Mouse (Mus musculus): ENCODE measurements around the gene Chl1. TPM values are rescaled to one million over a fixed set of nuclear protein-coding genes. Genes with fewer than 3 reads are reported as not detected.

Chl1 gene
- polyA plus RNA-seq, 1 experiment from 2014 or later: 97.9 TPM

- no peak for ATAC-seq (ENCODE audit: low FRiP score)
- H3K27ac ChIP-seq (replicated peaks): no peak overlapping the region
- H3K4me2 ChIP-seq: no peak overlapping the region
Observed at GRCm38 (mm10) chr6:103546314-103546713, 35.9 kb downstream of the Chl1 start.

DNA sequence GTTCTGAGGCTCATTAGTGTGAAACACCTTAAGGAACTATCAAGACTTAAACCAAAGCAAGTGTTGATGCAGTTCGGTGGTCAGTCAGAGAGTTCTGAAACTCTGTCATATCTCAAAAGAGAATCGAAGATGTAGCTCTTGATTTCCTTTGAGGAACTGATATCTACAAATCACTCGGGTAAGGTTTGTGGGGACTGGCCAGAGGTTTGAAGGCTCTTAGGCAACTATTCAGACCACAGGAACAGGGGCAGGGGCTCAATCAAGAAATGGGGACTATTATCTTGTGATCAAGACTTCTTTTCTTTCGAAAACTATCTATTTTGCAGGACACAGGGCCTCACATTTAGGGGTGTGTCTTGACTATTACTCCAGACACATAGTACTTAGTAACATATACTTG is 39.5 kb downstream of the Chl1 start:
- Histone ChIP-seq H3K4me2 (no peak overlapping the region), H3K9me3 (replicated peaks) (no peaks in the 10 kb centered on the region), H3K9ac (replicated peaks) (no peak overlapping the region), H3K36me3 (no peaks in the 10 kb centered on the region), H3K4me1 (no peaks in the 10 kb centered on the region), H3K27ac (replicated peaks) (no peak overlapping the region), H3K4me3 (replicated peaks) (no peak overlapping the region), H3K27me3 (replicated peaks) (no peaks in the 10 kb centered on the region)
- 89% methylated on average over 4 of the region's 4 CpGs for WGBS
- ATAC-seq (ENCODE audit: low FRiP score): no peak

More at GRCm38 (mm10) chr6:103546314-103546713, 35.9 kb downstream of the Chl1 start:
- Histone ChIP-seq H3K4me3 (replicated peaks) (no peak overlapping the region), H3K36me3 (no peaks in the 10 kb centered on the region), H3K27me3 (replicated peaks) (no peaks in the 10 kb centered on the region), H3K4me1 (no peaks in the 10 kb centered on the region), H3K9ac (replicated peaks) (no peak overlapping the region), H3K9me3 (replicated peaks) (no peaks in the 10 kb centered on the region)
- 60% methylated on average over 3 of the region's 3 CpGs for WGBS

DNA sequence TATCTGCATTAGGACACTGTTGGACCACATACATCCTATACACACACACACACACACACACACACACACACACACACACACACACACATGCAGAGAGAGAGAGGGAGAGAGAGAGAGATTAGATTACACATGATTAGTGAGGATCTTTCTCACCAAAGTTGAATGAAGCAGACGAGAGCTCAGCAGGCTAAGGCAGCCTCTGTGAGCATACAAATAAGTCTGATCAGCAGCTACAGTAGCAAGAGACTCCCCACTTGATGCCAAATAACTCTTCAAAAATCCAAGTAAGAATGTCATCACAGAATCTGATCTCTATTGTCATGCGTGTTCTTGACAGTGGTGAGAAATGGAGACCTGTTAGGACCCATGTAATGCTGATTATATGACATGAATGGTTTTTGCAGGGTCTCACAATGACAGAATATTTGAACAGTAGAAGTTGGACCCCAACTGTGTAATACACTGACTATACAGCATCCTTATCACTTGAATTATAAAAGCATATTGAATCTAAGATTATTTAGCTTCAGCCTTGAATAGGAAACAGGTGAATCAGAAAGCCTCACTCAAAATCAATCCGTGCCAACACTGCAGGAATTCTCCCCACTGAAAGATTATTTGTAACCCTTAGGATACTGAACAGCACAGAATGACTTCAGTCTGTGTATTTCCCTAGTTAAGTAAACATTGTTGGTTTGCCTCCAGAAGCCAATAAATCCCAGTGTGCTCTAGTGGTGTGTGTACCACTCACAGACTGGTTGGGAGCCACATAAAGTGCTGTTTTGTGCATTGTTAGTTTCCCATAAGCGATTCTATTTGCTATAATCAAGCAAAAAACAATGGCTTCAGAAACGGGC is 47.9 kb downstream of the Chl1 start:
- H3K9me3 ChIP-seq (replicated peaks): no peaks in the 10 kb centered on the region
- H3K9ac ChIP-seq (replicated peaks): no peak overlapping the region
- peak overlapping the region; percentile 34 for H3K4me2 ChIP-seq
- 26% methylated on average over 5 of the region's 5 CpGs for WGBS
- no peaks in the 10 kb centered on the region for H3K27me3 ChIP-seq (replicated peaks)
- H3K4me3 ChIP-seq (replicated peaks): no peak overlapping the region
- peak overlapping the region; percentile 73 for H3K27ac ChIP-seq (replicated peaks)
- ATAC-seq (ENCODE audit: low FRiP score): peak; percentile 76
- H3K36me3 ChIP-seq: no peaks in the 10 kb centered on the region
- H3K4me1 ChIP-seq: peaks cover 30% of the 10 kb centered on the region

DNA sequence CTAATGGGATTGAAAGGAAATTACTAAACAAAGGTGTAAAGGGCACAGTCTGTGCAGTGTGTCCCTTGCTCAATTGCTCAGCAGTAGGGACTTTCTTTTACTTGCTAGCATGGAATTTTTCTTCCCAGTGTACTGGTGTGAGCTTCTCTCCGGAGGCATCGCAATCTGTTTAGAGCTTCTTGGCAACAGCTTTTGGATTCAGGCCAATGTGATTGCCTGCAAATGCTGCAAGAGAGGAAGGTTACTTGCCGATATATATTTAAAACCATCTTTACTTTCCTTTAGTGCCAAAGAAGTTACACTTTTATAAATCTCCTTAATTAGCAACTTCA is 48.5 kb downstream of the Chl1 start:
- Histone ChIP-seq H3K27ac (replicated peaks) (peak overlapping the region; percentile 73), H3K9me3 (replicated peaks) (no peaks in the 10 kb centered on the region), H3K4me1 (peaks cover 34% of the 10 kb centered on the region), H3K36me3 (no peaks in the 10 kb centered on the region), H3K27me3 (replicated peaks) (no peaks in the 10 kb centered on the region), H3K4me3 (replicated peaks) (no peak overlapping the region), H3K4me2 (peak overlapping the region; percentile 34), H3K9ac (replicated peaks) (no peak overlapping the region)
- ATAC-seq (ENCODE audit: low FRiP score): peak; percentile 83
- 16% methylated on average over 3 of the region's 3 CpGs for WGBS

- peaks cover 34% of the 10 kb centered on the region for H3K4me1 ChIP-seq
- no peak; the same call in 1 of the 2 replicates for ATAC-seq (ENCODE audit: low FRiP score)
- no peak overlapping the region for H3K4me3 ChIP-seq (replicated peaks)
- 30% methylated on average over 2 of the region's 2 CpGs for WGBS
- peak overlapping the region; percentile 34 for H3K4me2 ChIP-seq
- no peaks in the 10 kb centered on the region for H3K27me3 ChIP-seq (replicated peaks)
- H3K27ac ChIP-seq (replicated peaks): no peak overlapping the region; the same call in 1 of the 2 replicates
- no peaks in the 10 kb centered on the region for H3K36me3 ChIP-seq
- no peaks in the 10 kb centered on the region for H3K9me3 ChIP-seq (replicated peaks)
- no peak overlapping the region for H3K9ac ChIP-seq (replicated peaks)
Observed at GRCm38 (mm10) chr6:103559344-103559743, 49.0 kb downstream of the Chl1 start.

GRCm38 (mm10) chr6:103564811-103565210 is 54.4 kb downstream of the Chl1 start:
- H3K27me3 ChIP-seq (replicated peaks): no peaks in the 10 kb centered on the region
- H3K36me3 ChIP-seq: no peaks in the 10 kb centered on the region
- no peak for ATAC-seq (ENCODE audit: low FRiP score)
- H3K27ac ChIP-seq (replicated peaks): no peak overlapping the region
- no peaks in the 10 kb centered on the region for H3K9me3 ChIP-seq (replicated peaks)
- whole genome bisulfite sequencing: 35% methylated on average over 6 of the region's 6 CpGs
- H3K4me1 ChIP-seq: peaks cover 20% of the 10 kb centered on the region
- H3K9ac ChIP-seq (replicated peaks): no peak overlapping the region
- no peak overlapping the region for H3K4me3 ChIP-seq (replicated peaks)
- H3K4me2 ChIP-seq: no peak overlapping the region

DNA sequence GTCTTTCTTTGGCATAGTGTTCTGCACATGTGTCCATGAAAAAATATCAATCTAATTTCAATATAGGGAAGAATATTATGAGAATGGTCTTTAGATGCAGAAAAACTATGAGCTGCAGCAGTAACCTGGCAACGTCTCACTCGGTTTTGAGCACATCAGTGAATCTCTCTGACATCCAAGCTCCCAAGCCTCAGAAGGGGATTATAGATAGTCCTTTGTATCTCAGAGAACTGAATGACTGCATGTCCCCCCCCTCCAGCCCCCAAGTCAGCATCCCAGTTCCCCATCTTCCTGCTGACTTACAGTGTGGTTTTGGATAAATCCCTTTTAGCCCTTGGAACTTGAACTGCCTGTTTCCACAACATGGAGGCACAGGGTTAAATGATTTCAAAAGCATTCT is 56.9 kb downstream of the Chl1 start:
- Histone ChIP-seq H3K4me2 (no peak overlapping the region), H3K36me3 (no peaks in the 10 kb centered on the region), H3K27ac (replicated peaks) (peak overlapping the region; percentile 38; the same call in 1 of the 2 replicates), H3K9me3 (replicated peaks) (no peaks in the 10 kb centered on the region), H3K4me3 (replicated peaks) (no peak overlapping the region), H3K27me3 (replicated peaks) (no peaks in the 10 kb centered on the region), H3K4me1 (peaks cover 20% of the 10 kb centered on the region), H3K9ac (replicated peaks) (no peak overlapping the region)
- no peak for ATAC-seq (ENCODE audit: low FRiP score)
- 16% methylated on average over 2 of the region's 2 CpGs for WGBS

DNA sequence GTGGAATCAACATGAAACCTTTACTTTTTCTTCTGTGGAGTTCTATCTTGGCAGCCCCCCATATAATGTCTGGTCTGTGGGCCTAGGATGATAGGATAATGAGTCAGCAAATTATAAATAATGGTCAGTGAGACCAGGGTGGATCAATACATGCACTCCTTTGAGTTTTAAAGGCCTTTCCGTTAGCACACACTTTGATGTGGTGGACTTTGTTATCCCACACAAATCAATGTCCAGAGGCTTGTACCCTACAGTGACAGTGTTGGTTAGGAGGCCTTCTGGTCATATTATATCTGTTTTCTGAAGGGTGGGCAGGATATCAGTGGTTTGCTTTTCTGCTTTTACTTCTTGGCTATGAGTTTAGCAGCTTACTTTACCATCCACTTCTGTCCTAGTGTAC is 62.3 kb downstream of the Chl1 start:
- H3K27me3 ChIP-seq (replicated peaks): no peaks in the 10 kb centered on the region
- no peak overlapping the region for H3K27ac ChIP-seq (replicated peaks)
- H3K36me3 ChIP-seq: no peaks in the 10 kb centered on the region
- H3K4me3 ChIP-seq (replicated peaks): no peak overlapping the region
- ATAC-seq (ENCODE audit: low FRiP score): no peak
- H3K9ac ChIP-seq (replicated peaks): no peak overlapping the region
- H3K4me1 ChIP-seq: no peaks in the 10 kb centered on the region
- H3K4me2 ChIP-seq: no peak overlapping the region
- H3K9me3 ChIP-seq (replicated peaks): no peaks in the 10 kb centered on the region
- 85% methylated on average over 1 of the region's 1 CpGs for WGBS

DNA sequence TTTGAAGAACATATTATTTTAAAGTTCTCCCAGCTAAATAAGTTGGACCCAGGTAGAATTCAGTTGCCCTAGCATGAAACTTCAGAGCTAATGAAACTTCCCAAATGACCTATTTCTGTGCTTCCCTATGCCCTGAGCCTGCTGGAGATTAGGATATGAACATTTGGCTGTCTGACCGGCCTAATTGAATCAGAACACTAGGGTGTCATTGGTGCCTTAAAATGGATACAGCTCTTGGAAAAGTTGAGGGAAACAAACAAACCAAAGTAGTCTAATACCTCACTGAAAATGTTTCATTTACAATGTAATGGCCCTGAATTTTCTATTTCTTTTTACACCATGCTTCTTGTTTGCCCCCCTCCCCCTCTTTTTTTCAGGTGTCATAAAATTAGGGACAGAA is 73.8 kb downstream of the Chl1 start:
- H3K27ac ChIP-seq (replicated peaks): no peak overlapping the region
- no peak overlapping the region for H3K4me2 ChIP-seq
- H3K36me3 ChIP-seq: no peaks in the 10 kb centered on the region
- no peaks in the 10 kb centered on the region for H3K27me3 ChIP-seq (replicated peaks)
- no peak for ATAC-seq (ENCODE audit: low FRiP score)
- 78% methylated on average over 1 of the region's 1 CpGs for WGBS
- H3K4me3 ChIP-seq (replicated peaks): no peak overlapping the region
- H3K9ac ChIP-seq (replicated peaks): no peak overlapping the region
- H3K9me3 ChIP-seq (replicated peaks): no peaks in the 10 kb centered on the region
- H3K4me1 ChIP-seq: no peaks in the 10 kb centered on the region

DNA sequence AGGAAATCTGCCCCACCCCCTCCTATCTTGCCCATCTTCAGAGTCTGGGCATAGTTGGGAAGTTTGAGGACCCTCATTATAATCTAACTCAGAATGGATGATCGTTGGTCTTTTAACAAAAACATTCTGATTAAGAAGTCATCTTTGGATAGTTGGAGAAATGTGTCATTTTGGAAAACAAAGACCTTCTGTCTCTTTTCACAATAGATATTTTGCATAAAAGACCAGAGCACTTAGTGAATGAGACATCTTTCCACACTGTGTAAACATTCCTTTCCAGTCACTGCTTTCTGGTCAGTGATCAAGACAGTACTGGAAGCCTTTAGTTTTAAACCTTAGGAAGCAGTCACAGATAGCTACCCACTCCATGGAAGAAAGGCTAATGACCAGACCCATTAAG is 75.3 kb downstream of the Chl1 start:
- H3K9me3 ChIP-seq (replicated peaks): no peaks in the 10 kb centered on the region
- H3K4me2 ChIP-seq: no peak overlapping the region
- no peak for ATAC-seq (ENCODE audit: low FRiP score)
- no peaks in the 10 kb centered on the region for H3K36me3 ChIP-seq
- 58% methylated on average over 1 of the region's 1 CpGs for WGBS
- no peak overlapping the region for H3K9ac ChIP-seq (replicated peaks)
- no peak overlapping the region for H3K4me3 ChIP-seq (replicated peaks)
- H3K27me3 ChIP-seq (replicated peaks): no peaks in the 10 kb centered on the region
- H3K27ac ChIP-seq (replicated peaks): no peak overlapping the region
- H3K4me1 ChIP-seq: no peaks in the 10 kb centered on the region

DNA sequence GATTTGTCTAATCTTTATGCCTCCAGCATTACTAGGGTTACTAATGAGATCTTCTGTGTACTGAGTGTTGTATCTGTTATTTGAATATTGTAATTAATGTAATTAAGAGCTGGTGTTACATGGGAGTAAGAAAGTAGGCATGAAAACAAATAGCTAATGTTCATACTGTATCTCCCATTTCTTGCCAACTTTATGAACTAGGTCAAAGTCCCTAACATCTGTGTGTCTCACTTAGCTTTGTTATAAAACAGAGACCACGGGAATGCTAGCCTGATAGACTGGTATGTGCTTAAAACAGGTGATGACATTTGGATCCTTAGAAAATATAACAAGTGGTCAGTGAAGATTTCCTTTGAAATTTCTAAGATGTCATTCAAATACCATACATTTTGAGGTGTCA is 75.7 kb downstream of the Chl1 start:
- ATAC-seq (ENCODE audit: low FRiP score): no peak
- Histone ChIP-seq H3K9me3 (replicated peaks) (no peaks in the 10 kb centered on the region), H3K27me3 (replicated peaks) (no peaks in the 10 kb centered on the region), H3K4me2 (no peak overlapping the region), H3K4me3 (replicated peaks) (no peak overlapping the region), H3K27ac (replicated peaks) (no peak overlapping the region), H3K36me3 (no peaks in the 10 kb centered on the region), H3K4me1 (no peaks in the 10 kb centered on the region), H3K9ac (replicated peaks) (no peak overlapping the region)
- 67% methylated on average over 1 of the region's 1 CpGs for WGBS

DNA sequence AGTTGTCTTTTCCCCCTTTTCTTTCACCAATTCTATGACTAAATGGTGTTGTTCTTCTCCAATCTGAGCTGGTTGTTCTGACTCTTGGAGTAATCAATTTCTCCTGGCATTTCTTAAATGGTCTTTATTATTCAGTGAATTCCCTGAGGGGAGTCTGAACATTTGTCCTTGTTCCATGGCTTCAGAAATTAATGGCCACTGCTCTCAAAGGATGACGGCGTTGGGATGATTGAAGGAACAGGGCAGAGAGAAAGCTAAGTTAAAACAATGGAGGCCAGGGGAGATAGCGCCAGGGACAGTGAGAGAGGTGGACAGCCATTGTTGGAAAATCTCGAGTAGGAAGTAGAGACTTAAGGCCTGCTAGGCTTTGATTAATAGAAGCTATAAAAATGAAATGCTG is 91.7 kb downstream of the Chl1 start:
- Histone ChIP-seq H3K4me1 (peaks cover 5% of the 10 kb centered on the region), H3K4me2 (no peak overlapping the region), H3K4me3 (replicated peaks) (no peak overlapping the region), H3K27ac (replicated peaks) (0 out of 2 replicates have a peak overlapping the region, but pooled peaks have one; percentile 20), H3K9me3 (replicated peaks) (no peaks in the 10 kb centered on the region), H3K9ac (replicated peaks) (no peak overlapping the region), H3K36me3 (no peaks in the 10 kb centered on the region), H3K27me3 (replicated peaks) (no peaks in the 10 kb centered on the region)
- ATAC-seq (ENCODE audit: low FRiP score): no peak
- 10% methylated on average over 4 of the region's 4 CpGs for WGBS
